Mouse (Mus musculus) heart, embryonic 11.5 days (tissue): ENCODE measurements around the gene March6. TPM values are rescaled to one million over a fixed set of nuclear protein-coding genes. Genes with fewer than 3 reads are reported as not detected.

Source experiments
- ATAC-seq: fragments of 200-750 bp; cut with Nextera tagmentation; replicated peaks from 2 replicates; pipeline ENCODE4 v1.8.0; 2017; ENCODE audit warnings: moderate library complexity; ENCODE audit not compliant: insufficient number of reproducible peaks, low FRiP score, low TSS enrichment
- H3K27ac ChIP-seq: fragments of 300-500 bp; sonication (generic); 2 replicates; pipeline ENCODE4 v1.5.1; 2014; ENCODE audit warnings: mild to moderate bottlenecking, low read depth, low read length
- H3K27me3 ChIP-seq: fragments of 300-500 bp; sonication (generic); 2 replicates; pipeline ENCODE4 v1.6.1; 2014; ENCODE audit warnings: mild to moderate bottlenecking, low read length, mixed read lengths; ENCODE audit not compliant: control insufficient read depth, insufficient read depth
- H3K36me3 ChIP-seq: fragments of 300-500 bp; sonication (generic); 2 replicates; pipeline ENCODE4 v1.6.1; 2014; ENCODE audit warnings: mild to moderate bottlenecking, low read length, moderate library complexity, mixed read lengths; ENCODE audit not compliant: control insufficient read depth, insufficient read depth
- H3K4me1 ChIP-seq: fragments of 300-500 bp; sonication (generic); 2 replicates; pipeline ENCODE4 v1.6.1; 2014; ENCODE audit warnings: low read length; ENCODE audit not compliant: control insufficient read depth, insufficient read depth
- H3K4me2 ChIP-seq: fragments of 300-500 bp; sonication (generic); 2 replicates; pipeline ENCODE4 v1.6.1; 2014; ENCODE audit warnings: mild to moderate bottlenecking, moderate library complexity
- H3K4me3 ChIP-seq: fragments of 300-500 bp; sonication (generic); 2 replicates; pipeline ENCODE4 v1.5.1; 2014; ENCODE audit warnings: low read depth, low read length
- H3K9ac ChIP-seq: fragments of 300-500 bp; sonication (generic); 2 replicates; pipeline ENCODE4 v1.6.1; 2014; ENCODE audit warnings: mild to moderate bottlenecking, low read depth, low read length, moderate library complexity
- H3K9me3 ChIP-seq: fragments of 300-500 bp; sonication (generic); replicated peaks from 2 replicates; pipeline ENCODE4 v1.6.1; 2016; ENCODE audit warnings: low read length; ENCODE audit not compliant: control insufficient read depth
- WGBS: fragments of 180-500 bp; shearing (Covaris S2); extraction: QIAGEN DNeasy Blood & Tissue Kit; methylation state at CpG from one replicate; pipeline ENCODE4 v1.1.7; 2014; ENCODE audit not compliant: insufficient replicate concordance; 5-methylcytosine and 5-hydroxymethylcytosine counted together
- polyA plus RNA-seq: library from polyadenylated mRNA; unstranded; fragments of >200 nt; fragmentation: Nextera tagmentation; extraction: Ambion mirVana; gene quantifications from 2 replicates; pipeline ENCODE4 v1.2.1, GENCODE M21; 2014

Gene March6
- polyA plus RNA-seq, 1 experiment from 2014 or later: 31.1 TPM

DNA sequence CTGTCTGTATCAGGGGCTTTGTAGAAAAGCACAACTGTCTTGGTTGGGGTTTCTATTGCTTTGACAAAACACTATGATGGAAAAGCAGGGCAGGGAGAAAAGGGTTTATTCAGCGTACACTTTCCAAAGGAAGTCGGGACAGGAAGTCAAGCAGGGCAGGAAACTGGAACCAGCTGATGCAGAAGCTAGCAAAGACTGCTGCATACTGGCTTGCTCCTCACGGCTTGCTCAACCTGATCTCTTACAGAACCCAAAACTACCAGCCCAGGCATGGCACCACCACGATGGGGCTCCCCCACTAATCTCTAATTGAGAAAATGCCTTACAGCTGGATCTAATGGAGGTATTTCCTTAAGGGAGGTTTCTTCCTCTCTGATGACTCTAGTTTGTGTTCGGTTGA is 16.6 kb upstream of the March6 start:
- H3K4me1 ChIP-seq: peaks cover 14% of the 10 kb centered on the region

DNA sequence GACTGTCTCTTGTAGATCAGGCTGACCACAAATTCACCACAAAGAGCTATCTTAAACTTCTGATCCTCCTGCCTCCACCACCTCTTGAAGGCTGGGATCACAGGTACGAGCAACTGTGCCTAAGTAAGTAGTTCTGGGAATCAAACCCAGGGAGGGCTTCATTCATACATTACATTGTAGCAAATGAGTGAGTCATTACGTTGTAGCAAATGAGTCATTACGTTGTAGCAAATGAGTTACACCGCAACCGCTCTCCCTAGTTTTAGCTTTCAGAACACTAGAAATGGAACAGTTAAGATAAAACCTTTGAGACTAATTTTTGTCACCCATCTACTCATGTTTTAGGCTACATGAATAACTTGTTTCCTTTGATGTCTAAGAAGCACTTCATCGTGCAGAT is 15.4 kb upstream of the March6 start:
- Histone ChIP-seq H3K4me1 (peaks cover 22% of the 10 kb centered on the region), H3K27ac (no peak overlapping the region), H3K9me3 (no peaks in the 10 kb centered on the region), H3K4me3 (no peak overlapping the region), H3K9ac (no peak overlapping the region), H3K36me3 (no peaks in the 10 kb centered on the region), H3K27me3 (no peaks in the 10 kb centered on the region), H3K4me2 (no peak overlapping the region)
- WGBS: 81% methylated on average over 6 of the region's 6 CpGs
- ATAC-seq: no peak

More for the DNA sequence above, 16.6 kb upstream of the March6 start:
- Histone ChIP-seq H3K9ac (no peak overlapping the region), H3K36me3 (no peaks in the 10 kb centered on the region), H3K9me3 (no peaks in the 10 kb centered on the region), H3K4me2 (no peak overlapping the region), H3K4me3 (no peak overlapping the region), H3K27me3 (no peaks in the 10 kb centered on the region), H3K27ac (no peak overlapping the region)
- WGBS: 62% methylated on average over 5 of the region's 5 CpGs
- no peak for ATAC-seq

DNA sequence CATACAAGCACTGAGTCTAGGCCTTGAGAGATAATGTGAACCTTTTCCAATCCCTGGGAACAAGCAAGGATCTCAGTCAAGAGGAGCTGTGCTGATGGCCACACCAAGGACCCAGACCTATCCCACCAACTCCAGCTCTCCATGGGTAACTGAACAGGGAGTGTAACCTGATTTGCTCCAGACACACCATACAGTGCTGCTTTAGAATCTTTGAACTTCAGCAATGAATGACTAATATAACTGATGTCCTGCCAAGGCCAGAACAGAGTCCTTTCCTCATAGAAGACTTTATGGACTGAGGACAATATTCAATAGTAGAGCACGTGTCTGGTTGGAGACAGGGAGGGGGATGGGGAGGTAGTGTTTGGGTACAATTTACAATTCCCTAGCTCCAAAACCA is 14.2 kb upstream of the March6 start:
- Histone ChIP-seq H3K36me3 (no peaks in the 10 kb centered on the region), H3K4me3 (no peak overlapping the region), H3K9ac (no peak overlapping the region), H3K27me3 (no peaks in the 10 kb centered on the region), H3K4me1 (peaks cover 22% of the 10 kb centered on the region), H3K4me2 (no peak overlapping the region), H3K9me3 (no peaks in the 10 kb centered on the region), H3K27ac (no peak overlapping the region)
- WGBS: 28% methylated on average over 1 of the region's 1 CpGs
- ATAC-seq: no peak

DNA sequence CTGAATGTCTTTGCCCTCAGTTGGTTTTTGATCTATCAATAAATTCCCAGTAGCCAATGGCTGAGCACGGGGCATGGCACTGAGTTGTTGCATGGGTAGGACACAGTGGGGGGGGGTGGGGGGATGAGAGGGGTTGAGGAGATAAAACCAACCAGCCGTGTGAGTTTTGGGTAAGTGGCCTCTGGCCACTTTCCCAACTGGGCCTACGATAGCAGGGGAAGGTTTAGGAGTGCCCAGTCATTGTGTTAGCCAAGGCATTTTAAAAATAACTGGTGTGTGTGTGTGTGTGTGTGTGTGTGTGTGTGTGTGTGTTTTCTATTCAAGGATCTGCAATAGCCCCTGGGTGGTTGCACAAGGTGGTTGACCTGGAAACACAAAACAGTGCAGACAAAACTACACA is 12.4 kb upstream of the March6 start:
- H3K4me1 ChIP-seq: peaks cover 22% of the 10 kb centered on the region
- H3K36me3 ChIP-seq: no peaks in the 10 kb centered on the region
- no peak overlapping the region; the same call in 1 of the 2 replicates for H3K27ac ChIP-seq

DNA sequence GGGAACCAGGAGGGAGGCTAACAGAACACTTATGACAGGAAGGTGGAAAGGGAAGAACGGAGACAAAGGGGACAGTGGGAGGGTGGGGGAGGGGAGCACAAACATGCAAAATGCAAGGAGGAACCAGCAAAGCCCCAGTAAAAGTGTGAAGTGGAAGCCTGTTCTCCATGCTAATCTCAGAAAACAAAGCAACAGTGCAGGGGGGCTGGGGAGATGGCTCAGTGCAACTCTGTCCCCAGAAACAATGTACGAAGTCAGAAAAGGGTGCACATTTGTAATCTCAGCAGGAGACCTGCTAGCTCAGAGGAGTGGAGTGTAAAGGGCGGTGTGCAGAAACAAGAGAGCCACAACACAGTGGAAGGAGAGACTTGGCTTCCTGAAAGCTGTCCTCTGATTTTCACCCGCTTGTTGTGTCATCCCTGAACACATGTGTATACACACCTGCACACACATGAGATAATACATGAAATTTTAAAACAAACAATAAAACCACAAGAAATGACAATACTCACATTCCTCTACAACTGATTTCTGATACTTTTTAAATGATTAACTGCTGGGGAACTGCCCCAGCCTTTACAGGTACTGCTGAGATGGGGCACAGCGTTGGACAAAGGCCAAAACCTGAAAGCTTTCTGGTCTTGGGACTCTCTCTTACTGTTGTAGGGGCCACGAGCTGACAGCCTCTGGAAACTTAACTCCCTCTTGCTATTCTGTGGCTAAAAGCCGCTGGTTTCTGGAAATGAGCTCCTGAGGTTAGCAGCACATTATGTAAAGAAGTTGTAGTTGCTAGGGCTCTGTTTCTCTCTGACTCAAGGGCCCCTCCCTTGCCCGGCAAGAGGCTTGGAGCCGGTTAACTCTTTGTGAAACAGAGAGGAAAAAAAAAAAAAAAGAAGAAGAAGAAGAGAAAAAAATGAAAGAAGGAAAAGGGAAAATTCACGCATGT is 11.4 kb upstream of the March6 start:
- no peak for ATAC-seq
- no peaks in the 10 kb centered on the region for H3K9me3 ChIP-seq
- H3K9ac ChIP-seq: no peak overlapping the region
- WGBS: 14% methylated on average over 10 of the region's 10 CpGs
- H3K27me3 ChIP-seq: no peaks in the 10 kb centered on the region
- H3K27ac ChIP-seq: no peak overlapping the region
- H3K36me3 ChIP-seq: no peaks in the 10 kb centered on the region
- peaks cover 22% of the 10 kb centered on the region for H3K4me1 ChIP-seq
- peak overlapping the region; percentile 3; the same call in 1 of the 2 replicates for H3K4me2 ChIP-seq
- H3K4me3 ChIP-seq: no peak overlapping the region

More for the DNA sequence above, 12.4 kb upstream of the March6 start:
- no peak overlapping the region for H3K4me2 ChIP-seq
- H3K4me3 ChIP-seq: no peak overlapping the region
- 8% methylated on average over 3 of the region's 3 CpGs for WGBS
- H3K9ac ChIP-seq: no peak overlapping the region
- H3K27me3 ChIP-seq: no peaks in the 10 kb centered on the region
- H3K9me3 ChIP-seq: no peaks in the 10 kb centered on the region
- no peak for ATAC-seq

DNA sequence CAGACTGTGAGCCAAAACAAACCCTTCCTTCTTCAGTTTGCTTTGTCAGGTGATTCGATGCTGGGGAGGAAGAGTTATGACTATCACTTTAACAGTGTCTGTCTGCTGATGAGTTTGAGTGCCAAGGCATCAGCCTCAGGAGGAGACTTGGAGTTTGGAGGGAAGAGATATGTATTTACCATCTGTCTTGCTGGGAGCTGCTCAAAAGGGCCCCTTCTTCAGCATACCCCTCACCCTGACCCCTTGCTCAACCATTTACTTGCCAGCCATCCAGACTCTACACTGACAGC is 9.6 kb upstream of the March6 start:
- Histone ChIP-seq H3K4me3 (no peak overlapping the region), H3K4me2 (no peak overlapping the region), H3K27me3 (no peaks in the 10 kb centered on the region), H3K27ac (no peak overlapping the region), H3K9me3 (no peaks in the 10 kb centered on the region), H3K36me3 (no peaks in the 10 kb centered on the region), H3K4me1 (peaks cover 27% of the 10 kb centered on the region), H3K9ac (no peak overlapping the region)
- ATAC-seq: no peak
- 42% methylated on average over 1 of the region's 1 CpGs for WGBS

DNA sequence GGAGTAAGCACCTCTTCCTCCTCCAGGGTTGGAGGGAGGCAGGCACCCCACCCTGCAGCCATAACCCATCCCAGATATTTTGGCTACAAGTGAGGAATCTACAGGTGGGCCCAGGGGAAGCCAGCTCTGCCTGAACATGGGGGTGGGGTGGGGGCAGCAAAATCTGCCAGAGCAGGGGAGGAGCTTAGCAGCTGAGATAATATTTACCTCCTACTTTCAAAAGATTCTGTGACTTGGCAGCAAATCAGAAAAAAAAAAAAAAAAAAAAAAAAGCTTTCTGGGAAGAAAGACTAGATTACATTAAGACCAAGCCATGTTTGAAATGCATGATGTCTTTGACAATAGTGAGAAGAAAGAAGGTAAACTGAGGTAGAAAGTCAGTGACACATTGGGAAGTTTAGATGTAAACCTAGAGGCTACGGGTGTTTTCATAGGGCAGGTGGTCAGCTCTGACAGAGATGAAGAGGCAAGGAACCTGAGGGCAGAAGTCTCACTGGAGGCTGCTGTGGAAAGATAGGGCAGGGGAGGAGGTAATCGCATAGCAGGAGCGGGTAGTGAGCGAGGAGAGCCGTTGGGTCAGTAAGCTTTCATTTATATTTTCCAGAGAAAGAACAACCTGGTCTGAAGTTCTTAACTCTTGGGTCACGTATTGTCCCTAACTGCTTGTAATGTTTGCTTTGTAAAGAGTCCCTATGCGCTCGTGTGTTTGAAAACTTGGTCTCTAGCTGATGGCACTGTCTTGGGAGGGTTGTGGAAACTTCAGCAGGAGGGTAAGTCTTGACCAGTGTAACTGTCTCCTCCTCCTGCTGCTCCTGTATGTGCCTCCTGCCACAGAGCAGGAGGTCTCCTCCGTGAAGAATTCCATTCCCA is 9.0 kb upstream of the March6 start:
- 42% methylated on average over 9 of the region's 9 CpGs for WGBS
- H3K4me2 ChIP-seq: no peak overlapping the region
- no peak overlapping the region for H3K4me3 ChIP-seq
- H3K27me3 ChIP-seq: no peaks in the 10 kb centered on the region
- no peaks in the 10 kb centered on the region for H3K9me3 ChIP-seq
- no peak for ATAC-seq
- H3K4me1 ChIP-seq: peaks cover 21% of the 10 kb centered on the region
- H3K27ac ChIP-seq: no peak overlapping the region
- no peaks in the 10 kb centered on the region for H3K36me3 ChIP-seq
- no peak overlapping the region for H3K9ac ChIP-seq

DNA sequence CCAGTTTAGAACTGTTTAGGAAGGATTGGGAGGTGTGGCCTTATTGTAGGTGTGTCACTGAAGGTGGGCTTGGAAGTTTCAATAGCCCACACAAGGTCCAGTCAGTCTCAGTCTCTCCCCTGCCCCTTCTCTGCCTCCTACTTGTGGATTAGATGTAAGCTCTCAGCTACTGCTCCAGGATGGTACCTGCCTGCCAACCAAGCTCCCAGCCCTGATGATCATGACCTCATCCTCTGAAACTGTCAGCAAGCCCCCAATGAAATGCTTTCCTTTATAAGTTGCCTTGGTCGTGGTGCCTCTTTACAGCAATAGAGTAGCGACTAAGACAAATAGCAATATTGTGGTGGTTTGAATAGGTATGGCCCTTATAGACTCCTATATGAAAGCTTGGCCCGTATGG is 7.5 kb upstream of the March6 start:
- no peaks in the 10 kb centered on the region for H3K27me3 ChIP-seq
- no peak overlapping the region for H3K9ac ChIP-seq
- H3K9me3 ChIP-seq: no peaks in the 10 kb centered on the region
- H3K4me3 ChIP-seq: no peak overlapping the region
- no peak for ATAC-seq
- H3K4me2 ChIP-seq: no peak overlapping the region
- peaks cover 20% of the 10 kb centered on the region for H3K4me1 ChIP-seq
- H3K36me3 ChIP-seq: no peaks in the 10 kb centered on the region
- H3K27ac ChIP-seq: no peak overlapping the region
- WGBS: 88% methylated on average over 3 of the region's 3 CpGs
